Mouse (Mus musculus): ENCODE measurements around the gene Adra1d.

DNA sequence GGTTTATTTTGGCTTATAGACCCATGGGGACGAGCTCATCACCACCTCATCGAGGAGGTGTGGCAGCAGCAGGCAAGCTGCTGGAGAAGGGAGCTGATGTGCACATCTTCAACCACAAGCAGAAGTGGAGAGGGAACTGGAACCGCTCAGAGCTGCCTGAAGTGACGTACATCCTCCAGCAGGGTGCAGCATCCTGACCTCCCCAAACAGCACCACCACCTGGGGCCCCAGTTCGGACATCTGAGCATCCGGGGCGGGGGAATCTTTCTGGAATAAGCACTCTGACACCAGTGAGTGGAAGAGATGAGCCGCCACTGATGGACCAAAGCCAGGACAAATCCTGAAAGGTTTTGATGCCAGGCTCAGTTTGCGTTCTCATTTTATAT lies 31.5 kb downstream of the Adra1d start:
- TF ChIP-seq CTCF (conservative IDR thresholded peaks at IDR 0.05 in 1 of 2, IDR thresholded peaks at IDR 0.05 in 1 of 2; ENCODE audit: low read depth in 2 of 2, low read length in 2 of 2) (peak; percentile 9 to 91; a peak in 3 of 4 replicates), POLR2A (IDR thresholded peaks at IDR 0.05; ENCODE audit: low read depth, low read length) (no peak), POLR2AphosphoS2 (IDR thresholded peaks at IDR 0.05; ENCODE audit: low read depth, low read length) (no peak), USF1 (IDR thresholded peaks at IDR 0.05; ENCODE audit: low read depth, low read length) (no peak), TBP (conservative IDR thresholded peaks at IDR 0.05; ENCODE audit: low read depth, low read length) (no peak), TCF12 (IDR thresholded peaks at IDR 0.05; ENCODE audit: low read depth, low read length) (peak; percentile 34; the same call in 1 of the 2 replicates), JUND (conservative IDR thresholded peaks at IDR 0.05; ENCODE audit: low read depth, low read length) (no peak)
